Mouse (Mus musculus): ENCODE measurements around the gene Isy1. TPM values are rescaled to one million over a fixed set of nuclear protein-coding genes. Genes with fewer than 3 reads are reported as not detected.

Gene Isy1
- total RNA-seq, 4 experiments from 2014 or later, result 37.3 to 60.0 (median 46.5) TPM

- DNase-seq, result no peak
These were observed 36.1 kb downstream of the Isy1 start for GRCm38 (mm10) chr6:87802462-87802861.

GRCm38 (mm10) chr6:87799576-87799975 lies 39.0 kb downstream of the Isy1 start:
- DNase-seq, result no peak

- DNase-seq, result no peak
These were observed 41.3 kb downstream of the Isy1 start for GRCm38 (mm10) chr6:87797321-87797720.

- no peak for DNase-seq
These were observed 42.2 kb downstream of the Isy1 start for GRCm38 (mm10) chr6:87796251-87796880.

GRCm38 (mm10) chr6:87795385-87796150 lies 43.0 kb downstream of the Isy1 start:
- DNase-seq, result no peak

DNA sequence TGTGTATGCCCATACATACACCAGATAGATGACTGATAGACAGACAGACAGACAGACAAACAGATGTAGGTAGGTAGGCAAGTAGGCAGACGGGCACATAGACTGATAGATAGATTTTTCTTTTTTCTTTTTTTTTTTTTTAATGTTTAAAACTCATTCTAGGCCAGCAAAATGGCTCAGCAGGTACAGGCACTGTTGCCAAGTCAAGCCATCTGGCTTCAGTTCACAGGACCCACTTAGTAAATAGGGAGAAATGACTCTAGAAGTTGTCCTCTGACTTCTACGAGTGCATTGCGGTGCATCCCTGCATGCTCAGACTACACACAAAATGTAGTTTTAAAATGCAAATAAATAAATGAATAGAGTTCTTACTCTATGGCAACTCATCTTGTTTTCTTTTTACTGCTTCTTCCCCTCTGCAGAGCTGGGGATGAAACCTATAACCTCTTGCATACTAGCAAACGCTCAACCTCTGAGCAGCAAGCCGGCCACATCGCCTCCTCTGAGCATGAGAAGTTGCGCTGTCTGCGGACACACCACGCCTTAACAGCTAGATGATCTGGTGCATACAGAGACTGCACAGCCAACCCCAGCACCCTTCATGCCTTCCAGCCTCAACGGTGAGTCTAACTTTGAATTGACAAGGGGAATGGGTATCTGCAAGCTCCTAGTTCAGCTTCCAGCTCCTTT lies 44.6 kb downstream of the Isy1 start:
- no peak for DNase-seq

DNA sequence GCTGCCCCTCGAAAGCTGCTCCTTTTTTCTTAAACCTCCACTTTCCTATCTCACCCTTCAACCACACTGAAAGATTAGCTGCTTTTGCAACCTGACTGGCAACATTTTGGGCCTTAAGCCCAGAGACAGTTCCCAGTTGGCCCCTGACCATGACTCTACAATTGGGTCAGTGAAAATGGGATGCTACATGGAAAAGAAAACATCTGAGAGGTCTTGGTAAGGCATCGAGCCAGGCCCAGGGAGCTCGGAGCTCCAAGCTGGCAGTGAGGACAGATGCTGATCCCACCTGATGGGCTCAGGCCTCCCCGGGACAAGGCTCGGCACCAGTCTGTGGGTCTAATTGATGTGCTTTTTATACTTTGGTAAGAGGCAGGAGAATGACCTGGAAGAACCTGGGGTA lies 46.8 kb downstream of the Isy1 start:
- DNase-seq, result no peak

DNA sequence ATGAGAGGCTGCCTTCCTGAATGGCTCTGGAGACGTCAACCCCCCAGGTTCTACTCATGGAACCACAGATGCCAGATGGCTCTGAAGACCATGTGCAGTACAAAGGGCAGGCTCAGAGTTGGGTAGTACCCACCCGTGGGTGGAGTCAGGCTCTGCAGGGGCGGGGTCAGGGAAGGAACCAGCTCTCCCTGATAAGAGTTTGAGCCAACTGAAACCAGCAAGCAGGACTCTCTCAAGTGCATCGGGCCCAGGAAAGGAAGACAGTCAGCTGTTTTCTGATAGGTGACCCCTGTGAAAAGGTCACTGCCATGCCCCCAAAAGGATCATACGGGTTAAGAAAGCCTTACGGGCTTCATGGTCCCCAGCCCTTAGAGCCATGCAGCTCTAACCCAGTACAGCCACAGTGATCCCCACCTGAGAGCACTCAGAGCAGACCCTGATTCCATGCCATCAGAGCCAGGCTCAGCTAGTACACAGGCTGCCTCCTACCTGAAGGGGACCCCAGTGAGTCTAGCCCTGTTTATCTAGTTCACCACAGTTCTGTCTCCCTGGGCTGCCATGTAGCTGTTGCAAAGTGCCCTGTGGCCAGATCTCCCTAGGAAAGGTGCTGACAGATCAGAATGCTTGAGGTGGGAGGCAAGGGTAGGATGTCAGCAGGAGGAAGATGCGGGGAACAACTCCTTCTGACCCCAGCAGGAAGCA lies 47.7 kb downstream of the Isy1 start:
- no peak for DNase-seq

DNA sequence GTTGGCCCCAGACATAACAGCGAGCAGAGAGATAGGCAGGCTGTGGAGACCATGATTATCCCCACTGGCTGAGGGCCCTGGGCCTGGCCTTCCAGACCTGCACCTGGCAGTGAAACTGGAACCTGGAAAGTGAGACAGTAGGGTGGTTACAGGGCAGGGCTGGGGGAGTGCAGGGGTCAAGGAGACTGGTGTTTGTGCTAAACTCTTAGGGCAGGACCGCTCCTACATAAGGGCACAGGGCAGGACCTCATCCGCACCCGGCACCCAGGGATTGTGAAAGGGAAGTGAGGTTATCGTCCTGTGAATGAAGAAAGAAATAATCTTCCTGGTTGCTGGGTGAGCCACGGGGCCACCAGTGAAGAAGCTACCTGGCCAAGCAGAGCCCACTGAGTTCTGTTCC lies 48.8 kb downstream of the Isy1 start:
- no peak for DNase-seq

- DNase-seq, result no peak
These were observed 49.6 kb downstream of the Isy1 start for GRCm38 (mm10) chr6:87788896-87789587.

DNA sequence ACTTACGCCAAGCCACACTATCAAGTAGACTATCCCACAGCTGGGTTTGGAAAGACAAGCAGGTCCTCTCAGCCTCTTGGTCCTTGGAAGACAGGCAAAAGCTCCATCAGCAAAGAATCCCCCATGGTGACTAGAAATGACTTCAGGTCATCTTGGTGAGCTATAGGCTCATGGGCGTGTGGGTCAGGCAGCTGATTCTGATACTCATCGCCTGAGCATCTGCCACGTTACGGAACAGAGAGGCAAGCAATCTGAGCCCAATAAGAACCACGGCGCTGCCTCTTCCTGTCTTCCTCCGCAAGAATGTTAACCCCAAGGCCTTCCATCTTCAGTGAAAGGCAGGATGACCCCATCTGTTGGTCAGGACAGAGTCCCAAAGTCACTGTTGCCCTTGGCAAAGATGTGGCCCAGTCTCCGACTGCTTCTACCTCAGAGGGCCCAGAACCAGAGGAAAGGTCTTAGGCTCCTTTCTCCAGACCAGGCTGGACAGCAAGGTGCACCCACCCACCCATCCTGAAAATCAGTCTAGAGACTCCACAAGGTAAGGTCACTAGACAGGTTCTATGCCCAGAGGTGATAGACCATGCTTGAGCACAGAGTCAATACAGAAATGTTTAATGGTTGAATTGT lies 50.2 kb downstream of the Isy1 start:
- DNase-seq, result no peak

DNA sequence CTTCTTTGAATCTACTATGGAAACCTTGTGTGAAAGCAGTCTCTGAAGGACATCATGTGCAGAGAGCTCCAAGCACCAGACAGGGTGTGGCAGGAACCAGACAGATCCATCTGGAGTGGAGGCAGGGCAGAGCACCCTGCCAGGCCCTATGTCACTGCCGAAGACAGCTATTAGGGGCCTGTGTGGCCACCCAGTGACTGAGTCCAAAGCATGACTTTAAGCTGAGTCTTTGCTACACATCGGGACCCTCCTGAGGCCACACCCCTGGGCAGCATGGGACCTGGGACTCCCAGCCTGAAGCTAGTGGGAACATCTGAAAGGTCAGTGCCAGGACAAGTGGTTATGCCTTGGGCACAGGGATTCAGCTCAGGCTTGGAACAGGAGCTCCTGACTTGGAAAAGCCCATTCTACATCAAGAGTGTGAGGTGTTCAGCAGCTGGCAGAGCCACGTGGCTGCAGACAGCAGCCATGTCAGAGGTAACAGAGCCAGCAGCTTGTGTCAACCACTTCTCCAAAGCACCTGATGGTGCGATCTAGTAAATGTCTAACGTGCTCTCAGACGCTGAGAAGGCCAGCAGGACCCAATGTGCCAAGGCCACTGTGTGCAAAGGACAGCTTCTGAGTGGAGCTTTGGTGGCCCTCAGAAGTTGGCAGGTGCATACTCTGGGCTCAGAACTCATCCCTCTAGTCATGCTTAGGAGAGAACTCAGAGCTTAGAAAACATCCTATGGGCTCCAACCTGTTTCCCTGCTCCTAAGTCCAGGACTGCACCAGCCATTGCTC lies 51.3 kb downstream of the Isy1 start:
- no peak for DNase-seq

GRCm38 (mm10) chr6:87786621-87787020 lies 52.0 kb downstream of the Isy1 start:
- no peak for DNase-seq

DNA sequence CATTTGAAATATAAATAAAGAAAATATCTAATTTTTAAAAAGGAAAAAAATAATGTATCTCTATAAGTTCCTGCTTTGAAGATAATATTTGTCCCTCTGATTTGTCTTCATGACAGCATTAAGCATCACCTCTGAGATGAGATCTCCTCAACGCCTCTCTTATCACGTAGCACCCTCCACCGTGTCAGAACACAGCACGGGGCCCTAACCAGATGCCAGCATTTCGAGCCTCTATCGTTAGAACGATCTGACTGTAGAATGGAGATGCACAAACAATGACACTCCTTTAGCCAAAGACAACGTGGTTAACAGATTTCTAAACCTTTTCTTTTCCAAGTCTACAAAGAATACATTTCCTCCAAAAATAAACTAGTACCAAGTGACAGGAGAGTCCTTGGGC lies 54.6 kb downstream of the Isy1 start:
- no peak for DNase-seq

DNA sequence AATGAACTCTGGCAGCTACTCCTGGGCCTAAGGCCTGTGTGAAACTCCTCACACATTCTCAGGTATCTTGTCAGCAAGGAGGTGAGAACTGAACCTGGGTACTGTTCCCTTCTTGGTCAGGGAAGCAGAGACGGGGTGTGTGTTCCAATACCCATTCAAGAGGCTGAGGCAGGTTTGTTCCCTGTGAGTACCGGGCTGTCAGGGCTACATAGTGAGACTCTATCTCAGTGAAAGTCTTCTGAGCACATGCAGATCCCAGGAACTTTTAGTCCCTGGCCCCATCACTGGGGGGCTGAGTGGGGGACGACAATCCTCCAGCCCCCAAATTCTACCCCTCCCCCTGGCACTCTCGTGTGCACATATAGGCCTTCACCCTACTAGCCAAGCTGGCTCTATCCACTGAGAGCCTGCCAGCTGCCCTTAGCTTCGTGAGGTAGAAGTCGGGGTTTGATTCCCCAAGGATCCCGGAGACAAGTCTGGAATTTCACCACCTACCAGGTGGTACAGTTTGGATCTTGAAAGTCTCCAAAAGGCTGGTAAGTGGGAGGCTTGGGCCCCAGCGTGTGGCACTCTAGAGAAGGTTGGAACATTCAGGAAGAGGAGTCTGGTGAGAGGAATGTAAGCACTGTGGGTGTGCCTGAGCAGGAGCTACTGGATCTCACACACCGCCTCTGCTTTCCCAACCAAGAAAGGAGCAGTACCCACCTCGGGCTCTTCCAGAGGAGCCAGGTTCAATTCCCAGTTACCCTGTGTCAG lies 57.9 kb downstream of the Isy1 start:
- no peak for DNase-seq

GRCm38 (mm10) chr6:87779174-87780165 lies 59.1 kb downstream of the Isy1 start:
- DNase-seq, result no peak

DNA sequence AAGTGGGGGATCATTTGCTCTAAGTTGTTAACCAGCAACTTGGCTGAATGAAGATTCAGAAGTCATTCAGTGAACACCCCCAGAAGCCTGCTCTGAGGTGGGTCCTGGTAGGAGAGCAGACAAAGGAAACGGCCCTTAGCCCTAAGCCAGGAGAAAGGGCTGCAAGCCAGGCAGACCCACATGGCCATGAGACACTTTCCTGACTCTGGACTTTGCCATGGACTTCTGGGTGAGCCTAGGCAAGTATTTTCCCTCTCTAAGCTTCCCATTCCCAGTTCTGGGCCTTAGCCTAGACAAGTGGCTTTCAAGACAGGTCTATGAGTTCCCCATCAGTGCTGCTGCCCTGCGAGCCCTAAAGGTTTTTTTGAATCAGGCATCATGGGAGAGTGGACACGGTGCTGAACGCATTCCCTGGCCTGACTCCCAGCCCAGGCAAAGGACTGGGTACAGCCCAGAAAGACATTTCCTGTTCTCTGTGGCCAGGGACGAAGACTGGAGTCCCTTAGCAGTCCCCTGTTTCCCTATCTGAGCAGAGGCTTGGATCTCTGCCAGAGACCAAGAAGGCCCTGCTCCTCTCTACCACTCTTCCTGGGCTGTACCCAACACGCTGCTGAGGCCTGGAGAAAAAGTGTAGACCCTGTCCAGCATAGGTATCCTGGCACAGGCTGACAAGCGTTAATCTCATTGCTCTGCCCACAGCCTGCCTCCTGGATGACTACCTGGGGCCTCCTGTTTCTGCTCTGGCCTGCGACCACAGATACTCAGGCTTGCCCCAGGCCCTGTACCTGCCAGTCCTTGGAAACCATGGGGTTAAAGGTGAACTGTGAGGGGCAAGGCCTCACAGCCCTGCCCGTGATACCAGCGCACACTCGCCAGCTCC lies 60.1 kb downstream of the Isy1 start:
- no peak for DNase-seq

DNA sequence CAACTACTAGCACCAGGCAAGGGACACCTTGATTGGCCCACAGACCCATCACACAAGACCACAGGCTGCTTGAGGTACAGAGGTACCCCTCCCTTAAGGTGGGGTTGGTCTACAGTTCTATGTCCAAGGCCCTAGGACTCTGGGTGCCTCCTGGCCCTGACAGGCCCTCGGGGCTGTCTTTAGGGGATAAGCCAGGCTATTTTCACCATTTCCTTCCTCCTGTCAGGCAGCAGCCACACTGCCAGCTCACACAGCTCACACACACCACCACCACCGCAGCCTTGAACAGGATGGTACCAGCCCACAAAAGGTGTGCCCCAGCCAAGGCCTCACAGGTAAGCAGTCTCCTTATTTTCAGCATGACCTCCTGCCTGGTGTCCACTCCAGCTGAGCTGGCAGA lies 60.8 kb downstream of the Isy1 start, which contains the start of gene Gp9:
TSS of gene Gp9 (plus strand) at position 231 of the 400 bp plus-strand sequence.
- DNase-seq, result no peak

Measured in adrenal gland, adult 8-10 months (tissue).